Comparison of ENCODE assay signal across 8 mouse cellular contexts in the genomic region with DNA sequence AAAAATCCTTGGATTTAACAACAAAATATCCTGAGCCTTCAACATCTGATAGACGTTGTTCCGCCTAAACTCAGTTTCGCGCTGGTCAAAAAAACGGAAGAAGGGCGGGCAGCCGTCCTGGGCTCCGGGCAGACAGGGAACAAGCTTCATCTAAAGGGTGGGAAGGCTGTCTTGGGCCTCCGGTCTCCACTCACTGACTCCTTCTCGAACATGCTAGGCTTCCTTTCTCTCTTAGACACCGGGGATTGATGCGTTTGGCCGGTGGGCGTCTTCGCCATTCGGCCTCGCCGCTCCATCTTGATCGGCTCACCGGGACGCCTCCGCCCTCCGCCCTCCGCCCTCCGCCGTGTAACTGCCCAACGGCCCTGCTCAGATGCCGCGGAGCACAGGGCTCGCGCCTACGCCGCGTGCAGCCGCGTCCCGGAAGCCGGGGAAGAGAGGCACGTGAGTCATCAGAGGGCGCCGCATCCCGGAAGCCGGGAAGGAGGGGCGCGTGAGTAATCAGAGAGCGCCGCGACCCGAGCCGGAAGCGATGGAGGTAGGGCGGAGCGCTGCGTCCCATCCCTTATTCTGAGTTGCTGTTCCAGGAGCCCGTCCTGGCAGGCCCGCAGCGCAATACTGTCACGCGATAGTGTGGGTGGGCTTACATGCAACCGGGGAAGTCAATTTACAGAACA. TPM values are rescaled to one million over a fixed set of nuclear protein-coding genes. Genes with fewer than 3 reads are reported as not detected.
DNase-seq lines count a peak whose midpoint lies in the region; ATAC-seq lines count a peak whose summit lies in the region.
"Not testable (repeated sequence)": the region's sequence is repeated elsewhere in the genome, so short reads cannot be mapped to it uniquely, and the experiment has no call there.
"Had no signal": no experiment of that assay in that cellular context is flagged by ENCODE, and none has a peak within 500 bp of the region (broad histone marks: within the 10 kb centered on the region; RNA-seq: fewer than 3 reads in every experiment).

9030025P20Rik (plus strand) TSS at position 107 of the 677 bp plus-strand sequence.
Gm3417 (minus strand) TSS at position 429 of the 677 bp plus-strand sequence.

- not testable (repeated sequence) for H3K9me3 ChIP-seq in forebrain, embryonic 12.5 days; heart, embryonic 15.5 days (replicated peaks); intestine, embryonic 14.5 days (ENCODE audit: control insufficient read depth, low read length); limb, embryonic 15.5 days; neural tube, embryonic 13.5 days

- WGBS in forebrain, embryonic 12.5 days: no CpG with 5 or more reads among the region's 60 CpGs
- WGBS in heart, embryonic 15.5 days: no CpG with 5 or more reads among the region's 60 CpGs
- WGBS in intestine, embryonic 14.5 days: no CpG with 5 or more reads among the region's 60 CpGs
- no CpG with 5 or more reads among the region's 60 CpGs for WGBS in limb, embryonic 15.5 days
- WGBS in neural tube, embryonic 13.5 days: no CpG with 5 or more reads among the region's 60 CpGs

- H3K27ac ChIP-seq in forebrain, embryonic 12.5 days; heart, embryonic 15.5 days; intestine, embryonic 14.5 days (ENCODE audit: low read depth); limb, embryonic 15.5 days; neural tube, embryonic 13.5 days (replicated peaks): not testable (repeated sequence)

- ATAC-seq in cerebellum, adult (ENCODE audit: insufficient number of reproducible peaks, low FRiP score, low TSS enrichment): peak; percentile 95
- ATAC-seq in forebrain, embryonic 12.5 days (ENCODE audit: low FRiP score): peak; percentile 98
- ATAC-seq in heart, embryonic 15.5 days (replicated peaks; ENCODE audit: insufficient number of reproducible peaks, insufficient read depth, low FRiP score, low read depth): peak; percentile 98
- peak; percentile 98 for ATAC-seq in intestine, embryonic 14.5 days (replicated peaks; ENCODE audit: low FRiP score, low TSS enrichment, low read depth)
- peak; percentile 97 for ATAC-seq in limb, embryonic 15.5 days (ENCODE audit: insufficient number of reproducible peaks, low FRiP score, low TSS enrichment, low read depth)
- ATAC-seq in megakaryocyte progenitor cell, adult 5-6 weeks (replicated peaks; ENCODE audit: poor library complexity): peak; percentile 91
- ATAC-seq in neural tube, embryonic 13.5 days (ENCODE audit: low read depth): peak; percentile 97

- DNase-seq in intestine, embryonic 14.5 days (ENCODE audit: low spot score): not testable (repeated sequence)

- H3K9ac ChIP-seq in forebrain, embryonic 12.5 days; heart, embryonic 15.5 days; intestine, embryonic 14.5 days (ENCODE audit: low read length); limb, embryonic 15.5 days; neural tube, embryonic 13.5 days: not testable (repeated sequence)

- not testable (repeated sequence) for H3K4me2 ChIP-seq in forebrain, embryonic 12.5 days; heart, embryonic 15.5 days; intestine, embryonic 14.5 days (ENCODE audit: low read length); limb, embryonic 15.5 days
- peak within 1 kb of the TSS; percentile 41 for H3K4me2 ChIP-seq in neural tube, embryonic 13.5 days

- not testable (repeated sequence) for H3K27me3 ChIP-seq in forebrain, embryonic 12.5 days; heart, embryonic 15.5 days; intestine, embryonic 14.5 days (replicated peaks; ENCODE audit: control insufficient read depth, insufficient read depth, low read length); limb, embryonic 15.5 days; neural tube, embryonic 13.5 days

- H3K4me3 ChIP-seq in forebrain, embryonic 12.5 days (replicated peaks): 0 out of 2 replicates have a peak within 1 kb of the TSS, but pooled peaks have one; percentile 19
- H3K4me3 ChIP-seq in heart, embryonic 15.5 days: 0 out of 2 replicates have a peak within 1 kb of the TSS, but pooled peaks have one; percentile 15
- H3K4me3 ChIP-seq in intestine, embryonic 14.5 days (ENCODE audit: low read depth, low read length); limb, embryonic 15.5 days: not testable (repeated sequence)
- H3K4me3 ChIP-seq in neural tube, embryonic 13.5 days: peak within 1 kb of the TSS; percentile 20; the same call in 1 of the 2 replicates

- H3K4me1 ChIP-seq in forebrain, embryonic 12.5 days; heart, embryonic 15.5 days (replicated peaks); intestine, embryonic 14.5 days (replicated peaks; ENCODE audit: control insufficient read depth, insufficient read depth, low read length); limb, embryonic 15.5 days; neural tube, embryonic 13.5 days (replicated peaks): not testable (repeated sequence)

- H3K36me3 ChIP-seq in forebrain, embryonic 12.5 days (replicated peaks); heart, embryonic 15.5 days; intestine, embryonic 14.5 days (ENCODE audit: control insufficient read depth, insufficient read depth, low read length); limb, embryonic 15.5 days; neural tube, embryonic 13.5 days: not testable (repeated sequence)

RNA-seq across cellular contexts. Expression of gene 9030025P20Rik, which starts in this region (rescaled TPM):
- polyA plus RNA-seq in forebrain, embryonic 12.5 days (2016; fragmentation: Nextera tagmentation; extraction: Ambion mirVana): 15.0 and 16.2 TPM in 2 replicates
- 5.4 and 7.1 TPM in 2 replicates for polyA plus RNA-seq in heart, embryonic 15.5 days (2015; fragmentation: Nextera tagmentation; extraction: Ambion mirVana)
- 5.7 and 9.4 TPM in 2 replicates for polyA plus RNA-seq in intestine, embryonic 14.5 days (2014; fragmentation: Nextera tagmentation; extraction: Ambion mirVana)
- polyA plus RNA-seq in limb, embryonic 15.5 days (2015; fragmentation: Nextera tagmentation; extraction: Ambion mirVana): 5.7 and 5.9 TPM in 2 replicates
- 3.7 and 4.0 TPM in 2 replicates for total RNA-seq in megakaryocyte progenitor cell, adult 5-6 weeks (2015)
- 4.7 and 7.6 TPM in 2 replicates for total RNA-seq in megakaryocyte progenitor cell, adult 5-6 weeks (2017)
- 8.4 and 9.3 TPM in 2 replicates for polyA plus RNA-seq in neural tube, embryonic 13.5 days (2015; fragmentation: Nextera tagmentation; extraction: Ambion mirVana)

RNA-seq across cellular contexts. Expression of gene Gm3417, which starts in this region (rescaled TPM):
- 0.60 and 0.78 TPM in 2 replicates for polyA plus RNA-seq in forebrain, embryonic 12.5 days (2016; fragmentation: Nextera tagmentation; extraction: Ambion mirVana)
- 0.94 TPM in 1 of 2 replicates, not detected in the other for polyA plus RNA-seq in heart, embryonic 15.5 days (2015; fragmentation: Nextera tagmentation; extraction: Ambion mirVana)
- polyA plus RNA-seq in intestine, embryonic 14.5 days (2014; fragmentation: Nextera tagmentation; extraction: Ambion mirVana): 1.6 TPM in 1 of 2 replicates, not detected in the other
- polyA plus RNA-seq in limb, embryonic 15.5 days (2015; fragmentation: Nextera tagmentation; extraction: Ambion mirVana): 0.91 TPM in 1 of 2 replicates, not detected in the other
- total RNA-seq in megakaryocyte progenitor cell, adult 5-6 weeks (2015): 0.24 and 0.52 TPM in 2 replicates
- 1.1 TPM in 1 of 2 replicates, not detected in the other for total RNA-seq in megakaryocyte progenitor cell, adult 5-6 weeks (2017)
- polyA plus RNA-seq in neural tube, embryonic 13.5 days (2015; fragmentation: Nextera tagmentation; extraction: Ambion mirVana): 0.88 TPM in 1 of 2 replicates, not detected in the other
- total RNA-seq: adrenal gland, adult 18-20 months had no signal
